Mouse (Mus musculus) megakaryocyte progenitor cell, adult 5-6 weeks (primary cell): ENCODE measurements around the gene Tas2r119. TPM values are rescaled to one million over a fixed set of nuclear protein-coding genes. Genes with fewer than 3 reads are reported as not detected.

ENCODE experiments used
- ATAC-seq: replicated peaks from 2 replicates; pipeline ENCODE4 v1.8.0; 2016; ENCODE audit warnings: mild to moderate bottlenecking, moderate TSS enrichment, inconsistent platforms; ENCODE audit not compliant: poor library complexity
- total RNA-seq, 2 experiments: library from RNA; stranded (forward) in 1 of 2; stranded (reverse) in 1 of 2; fragments of 157-497, 149-512 nt in 1 of 2; fragments of 200-1000 nt in 1 of 2; gene quantifications; 2 replicates each; pipeline versions ENCODE4 v1.2.3 to v1.2.4; 2015 to 2017

The Tas2r119 gene
- total RNA-seq, 2 experiments from 2014 or later = not detected

GRCm38 (mm10) chr15:32223028-32223427, 45.9 kb downstream of the Tas2r119 start:
- ATAC-seq = no peak

- no peak for ATAC-seq
Observed at GRCm38 (mm10) chr15:32225394-32225793, 48.3 kb downstream of the Tas2r119 start.

GRCm38 (mm10) chr15:32226381-32226780, 49.3 kb downstream of the Tas2r119 start:
- no peak for ATAC-seq

- ATAC-seq = no peak
Observed at GRCm38 (mm10) chr15:32226888-32227395, 49.9 kb downstream of the Tas2r119 start.

Other genes with a start within 250 kb of the Tas2r119 start
- not detected in 2 replicates for gene Sema5a, start 67.5 kb downstream of the Tas2r119 start, total RNA-seq (2015)
- gene Sema5a, start 67.5 kb downstream of the Tas2r119 start, total RNA-seq (2017) = not detected in 2 replicates